Mouse (Mus musculus): ENCODE data around the gene Pdzrn4. TPM values are rescaled to one million over a fixed set of nuclear protein-coding genes. Genes with fewer than 3 reads are reported as not detected.

The Pdzrn4 gene
- total and polyA plus RNA-seq, 2 experiments from 2014 or later = 14.6 to 23.0 TPM

DNA sequence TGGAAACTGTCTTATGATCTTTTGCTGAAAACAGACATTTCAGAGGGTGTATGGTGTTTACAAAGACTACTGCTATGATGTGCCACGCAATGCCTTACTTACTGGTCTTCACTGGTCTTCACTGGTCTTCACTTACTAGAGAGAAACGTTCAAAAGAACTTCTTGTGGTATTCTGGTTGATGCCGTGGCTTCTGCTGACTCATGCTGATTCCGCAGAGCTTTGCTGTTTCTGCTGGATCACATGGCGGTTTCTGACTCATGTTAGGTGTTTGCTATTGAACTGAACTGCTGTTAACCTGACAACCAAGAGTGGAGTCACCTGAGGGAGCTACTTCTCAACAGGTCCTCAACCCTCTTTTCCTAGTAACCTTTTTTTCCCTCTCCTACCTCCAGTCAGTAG lies 1.9 kb upstream of the Pdzrn4 start:
- Histone ChIP-seq H3K36me3 (ENCODE audit: insufficient read depth, low read length) (no peaks in the 10 kb centered on the region), H3K4me3 (ENCODE audit: low read depth, low read length) (no peak overlapping the region), H3K4me2 (ENCODE audit: low read depth, low read length, poor library complexity, severe bottlenecking) (no peak overlapping the region), H3K27me3 (ENCODE audit: insufficient read depth, low read length) (0 out of 2 replicates have a peak, but pooled peaks cover 7% of the 10 kb centered on the region), H3K9me3 (ENCODE audit: low read length) (no peaks in the 10 kb centered on the region), H3K27ac (ENCODE audit: low read depth, low read length) (no peak overlapping the region), H3K4me1 (ENCODE audit: insufficient read depth, low read length) (no peaks in the 10 kb centered on the region), H3K9ac (replicated peaks; ENCODE audit: low read length, poor library complexity, severe bottlenecking) (no peak overlapping the region)
- ATAC-seq (ENCODE audit: low FRiP score) (no peak), DNase-seq (ENCODE audit: low spot score) (no peak)
- TF ChIP-seq CTCF (IDR thresholded peaks at IDR 0.05) = no peak
- WGBS = 88% methylated on average over 5 of the region's 5 CpGs

DNA sequence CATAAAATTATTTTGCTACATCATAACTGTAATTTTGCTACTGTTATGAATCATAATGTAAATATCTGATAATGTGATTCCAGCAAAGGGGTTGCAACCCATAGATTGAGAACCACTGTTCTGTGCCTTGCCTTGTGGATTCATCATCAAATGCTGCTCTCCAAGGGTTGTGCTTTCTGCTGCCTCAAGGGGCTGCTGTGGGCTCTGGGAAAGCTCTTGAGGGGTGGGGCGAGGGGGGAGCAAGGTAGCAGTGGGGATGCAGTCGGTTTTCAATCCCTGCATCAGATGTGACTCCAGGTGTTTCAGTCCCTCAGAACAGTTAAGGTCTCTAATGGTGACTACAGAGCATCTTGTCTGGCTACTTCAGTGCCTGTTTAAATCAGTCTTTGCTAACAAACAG lies 2.1 kb downstream of the Pdzrn4 start:
- 58% methylated on average over 2 of the region's 2 CpGs for WGBS
- ATAC-seq (ENCODE audit: low FRiP score) (no peak), DNase-seq (ENCODE audit: low spot score) (no peak)
- Histone ChIP-seq H3K36me3 (ENCODE audit: insufficient read depth, low read length) (no peaks in the 10 kb centered on the region), H3K4me1 (ENCODE audit: insufficient read depth, low read length) (no peaks in the 10 kb centered on the region), H3K9ac (replicated peaks; ENCODE audit: low read length, poor library complexity, severe bottlenecking) (no peak overlapping the region), H3K27me3 (ENCODE audit: insufficient read depth, low read length) (0 out of 2 replicates have a peak, but pooled peaks cover 7% of the 10 kb centered on the region), H3K4me2 (ENCODE audit: low read depth, low read length, poor library complexity, severe bottlenecking) (no peak overlapping the region), H3K4me3 (ENCODE audit: low read depth, low read length) (no peak overlapping the region), H3K9me3 (ENCODE audit: low read length) (no peaks in the 10 kb centered on the region), H3K27ac (ENCODE audit: low read depth, low read length) (no peak overlapping the region)
- TF ChIP-seq CTCF (IDR thresholded peaks at IDR 0.05) = no peak

DNA sequence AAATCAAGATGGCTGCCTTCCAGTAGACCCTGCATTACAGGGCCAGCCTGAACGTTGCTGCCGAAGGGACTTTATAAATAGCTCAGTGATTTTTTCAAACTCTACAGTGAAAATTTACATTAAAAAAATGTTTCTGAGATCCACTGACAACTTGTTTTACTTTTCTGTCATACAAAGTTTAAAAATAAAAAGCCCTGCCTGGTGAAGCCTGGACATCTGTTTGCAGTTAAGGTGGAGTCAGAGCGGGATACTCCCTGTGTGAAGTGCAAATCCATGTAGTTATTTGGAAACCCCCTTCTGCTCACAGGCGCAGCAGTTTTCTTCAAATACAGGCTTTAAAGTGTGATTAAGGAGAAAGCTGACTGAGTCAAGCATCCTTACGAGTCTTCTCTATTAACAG lies 2.6 kb downstream of the Pdzrn4 start:
- ATAC-seq (ENCODE audit: low FRiP score) = no peak
- H3K4me2 ChIP-seq (ENCODE audit: low read depth, low read length, poor library complexity, severe bottlenecking) = no peak overlapping the region
- H3K27ac ChIP-seq (ENCODE audit: low read depth, low read length) = no peak overlapping the region

DNA sequence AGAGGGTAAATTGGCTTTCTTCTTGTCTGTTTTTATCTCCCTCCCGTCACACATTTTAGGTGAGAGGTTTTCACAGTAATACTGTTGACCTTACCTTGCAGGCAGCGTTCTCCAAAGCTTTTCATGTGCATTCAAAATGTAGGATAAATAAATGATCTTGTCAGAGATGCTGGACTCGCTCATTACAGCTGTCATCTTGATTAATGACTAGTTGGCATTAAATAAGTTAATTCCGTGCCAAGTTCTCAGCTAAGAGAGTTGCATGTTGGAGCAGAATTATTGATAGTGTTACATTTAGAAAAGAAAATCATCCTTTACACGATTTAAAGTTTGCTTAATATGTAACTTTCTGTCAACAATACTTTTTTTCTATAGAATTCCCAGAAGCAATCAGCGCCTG lies 4.9 kb downstream of the Pdzrn4 start:
- no peak overlapping the region for H3K4me2 ChIP-seq (ENCODE audit: low read depth, low read length, poor library complexity, severe bottlenecking)
- H3K27ac ChIP-seq (ENCODE audit: low read depth, low read length) = no peak overlapping the region
- no peaks in the 10 kb centered on the region for H3K36me3 ChIP-seq (ENCODE audit: insufficient read depth, low read length)
- no peak overlapping the region for H3K9ac ChIP-seq (replicated peaks; ENCODE audit: low read length, poor library complexity, severe bottlenecking)
- H3K4me1 ChIP-seq (ENCODE audit: insufficient read depth, low read length) = no peaks in the 10 kb centered on the region
- ATAC-seq (ENCODE audit: low FRiP score) (no peak), DNase-seq (ENCODE audit: low spot score) (peak; percentile 47)
- 70% methylated on average over 6 of the region's 6 CpGs for WGBS
- H3K9me3 ChIP-seq (ENCODE audit: low read length) = no peaks in the 10 kb centered on the region
- H3K27me3 ChIP-seq (ENCODE audit: insufficient read depth, low read length) = 0 out of 2 replicates have a peak, but pooled peaks cover 4% of the 10 kb centered on the region
- no peak for TF ChIP-seq CTCF (IDR thresholded peaks at IDR 0.05)
- H3K4me3 ChIP-seq (ENCODE audit: low read depth, low read length) = no peak overlapping the region

More for the DNA sequence above, 2.6 kb downstream of the Pdzrn4 start:
- Histone ChIP-seq H3K9ac (replicated peaks; ENCODE audit: low read length, poor library complexity, severe bottlenecking) (no peak overlapping the region), H3K36me3 (ENCODE audit: insufficient read depth, low read length) (no peaks in the 10 kb centered on the region), H3K4me3 (ENCODE audit: low read depth, low read length) (no peak overlapping the region), H3K9me3 (ENCODE audit: low read length) (no peaks in the 10 kb centered on the region), H3K27me3 (ENCODE audit: insufficient read depth, low read length) (0 out of 2 replicates have a peak, but pooled peaks cover 7% of the 10 kb centered on the region), H3K4me1 (ENCODE audit: insufficient read depth, low read length) (no peaks in the 10 kb centered on the region)
- DNase-seq (ENCODE audit: low spot score) = no peak
- 78% methylated on average over 5 of the region's 5 CpGs for WGBS
- no peak for TF ChIP-seq CTCF (IDR thresholded peaks at IDR 0.05)

DNA sequence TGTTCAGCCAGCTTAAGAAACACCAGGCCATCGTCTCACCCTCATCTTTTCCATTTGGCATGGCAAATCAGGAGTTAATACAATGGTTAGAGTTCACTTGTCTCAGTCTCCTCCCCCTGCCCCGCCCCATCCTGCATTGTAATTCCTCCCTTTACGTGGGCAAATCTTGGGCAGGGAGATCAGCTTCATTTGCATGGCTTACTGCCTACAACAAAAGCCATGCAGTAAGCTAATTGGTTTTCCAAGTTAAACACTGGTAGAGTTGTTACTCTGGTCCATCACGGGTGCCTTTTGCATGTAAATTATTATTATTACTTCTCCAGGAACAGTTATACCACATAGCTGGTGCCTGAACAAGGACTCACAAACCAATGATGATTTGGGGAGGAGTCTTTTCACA lies 18.6 kb downstream of the Pdzrn4 start:
- DNase-seq (ENCODE audit: low spot score) (no peak), ATAC-seq (ENCODE audit: low FRiP score) (no peak)
- no peak overlapping the region for H3K4me3 ChIP-seq (ENCODE audit: low read depth, low read length)
- H3K9me3 ChIP-seq (ENCODE audit: low read length) = no peaks in the 10 kb centered on the region
- H3K4me2 ChIP-seq (ENCODE audit: low read depth, low read length, poor library complexity, severe bottlenecking) = no peak overlapping the region
- TF ChIP-seq CTCF (IDR thresholded peaks at IDR 0.05) = no peak
- H3K9ac ChIP-seq (replicated peaks; ENCODE audit: low read length, poor library complexity, severe bottlenecking) = no peak overlapping the region
- H3K27ac ChIP-seq (ENCODE audit: low read depth, low read length) = no peak overlapping the region
- 16% methylated on average over 4 of the region's 4 CpGs for WGBS
- H3K36me3 ChIP-seq (ENCODE audit: insufficient read depth, low read length) = no peaks in the 10 kb centered on the region
- 0 out of 2 replicates have a peak, but pooled peaks cover 3% of the 10 kb centered on the region for H3K4me1 ChIP-seq (ENCODE audit: insufficient read depth, low read length)
- H3K27me3 ChIP-seq (ENCODE audit: insufficient read depth, low read length) = no peaks in the 10 kb centered on the region

DNA sequence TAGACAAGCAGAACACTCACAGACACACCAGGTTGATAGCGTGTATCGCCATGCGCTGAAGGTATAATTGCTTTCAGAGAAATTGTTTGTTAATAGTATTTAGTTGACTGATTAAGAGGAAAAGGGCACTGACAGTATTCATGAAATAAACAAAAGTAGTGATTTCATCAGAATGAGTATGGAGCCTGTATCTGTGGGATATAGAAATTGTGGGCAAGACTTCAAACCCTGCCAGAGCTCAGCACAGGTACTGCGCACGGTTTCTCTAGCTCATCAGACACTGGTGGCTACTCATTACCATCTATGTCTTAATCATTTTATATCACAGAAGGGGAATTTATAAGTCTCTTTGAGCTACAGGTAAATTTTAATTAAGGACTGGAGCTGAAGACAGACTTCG lies 19.5 kb downstream of the Pdzrn4 start:
- DNase-seq (ENCODE audit: low spot score) = no peak
- no peak for TF ChIP-seq CTCF (IDR thresholded peaks at IDR 0.05)

More for the DNA sequence above, 19.5 kb downstream of the Pdzrn4 start:
- no peak for ATAC-seq (ENCODE audit: low FRiP score)
- 71% methylated on average over 6 of the region's 6 CpGs for WGBS
- H3K4me2 ChIP-seq (ENCODE audit: low read depth, low read length, poor library complexity, severe bottlenecking) = no peak overlapping the region
- no peak overlapping the region for H3K9ac ChIP-seq (replicated peaks; ENCODE audit: low read length, poor library complexity, severe bottlenecking)
- H3K4me3 ChIP-seq (ENCODE audit: low read depth, low read length) = no peak overlapping the region
- H3K27me3 ChIP-seq (ENCODE audit: insufficient read depth, low read length) = no peaks in the 10 kb centered on the region
- H3K4me1 ChIP-seq (ENCODE audit: insufficient read depth, low read length) = 0 out of 2 replicates have a peak, but pooled peaks cover 4% of the 10 kb centered on the region
- H3K27ac ChIP-seq (ENCODE audit: low read depth, low read length) = no peak overlapping the region
- H3K9me3 ChIP-seq (ENCODE audit: low read length) = no peaks in the 10 kb centered on the region
- no peaks in the 10 kb centered on the region for H3K36me3 ChIP-seq (ENCODE audit: insufficient read depth, low read length)

All from midbrain, postnatal 0 days (tissue).